Mouse (Mus musculus) cortical plate, adult 2 months (tissue): ENCODE measurements around the gene Fermt2.

Experiments used
- CTCF ChIP-seq: fragments of 200-500 bp; IDR thresholded peaks from 2 replicates; pipeline ENCODE4 v1.5.1; 2011; ENCODE audit warnings: mild to moderate bottlenecking, control low read depth, low read length; ENCODE audit not compliant: insufficient read depth; ENCODE audit errors: extremely low read depth
- POLR2A ChIP-seq: fragments of 200-500 bp; IDR thresholded peaks from 2 replicates; pipeline ENCODE4 v1.6.1; 2011; ENCODE audit warnings: mild to moderate bottlenecking, low read length, control low read depth; ENCODE audit not compliant: insufficient read depth; ENCODE audit errors: extremely low read depth

GRCm38 (mm10) chr14:45463599-45463998 lies 66.3 kb downstream of the Fermt2 start:
- TF ChIP-seq CTCF (no peak), POLR2A (no peak)
